Mouse (Mus musculus) central nervous system, embryonic 18 days (tissue): ENCODE results near the gene Six4. TPM values are rescaled to one million over a fixed set of nuclear protein-coding genes. Genes with fewer than 3 reads are reported as not detected.

Experiments used
- polyA plus RNA-seq: library from polyadenylated mRNA; depleted of rRNA; stranded (reverse); fragments of >200 nt; gene quantifications from 2 replicates; pipeline ENCODE4 v1.2.3, GENCODE M21; 2012; rRNA removed

Gene Six4
- polyA plus RNA-seq: 0.19 and 0.43 TPM in 2 replicates

GRCm38 (mm10) chr12:73113196-73113595, at the start of gene Six4:
TSS of gene Six4 (minus strand) at chr12:73113456.

GRCm38 (mm10) chr12:73123093-73124041, 10.1 kb upstream of the Six4 start, which contains the start of gene Mnat1:
TSS of gene Mnat1 (plus strand) at chr12:73123717.

GRCm38 (mm10) chr12:73053668-73054241, 59.5 kb downstream of the Six4 start, which contains the start of gene Six1:
TSS of gene Six1 (minus strand) at chr12:73053887.

Other genes starting within 250 kb of the Six4 start
- 0.52 and 0.54 TPM in 2 replicates for gene Six6, start 173.6 kb downstream of the Six4 start, polyA plus RNA-seq
- 13.5 and 15.6 TPM in 2 replicates for gene 4930447C04Rik, start 172.7 kb downstream of the Six4 start, polyA plus RNA-seq
- 0.39 and 2.1 TPM in 2 replicates for gene Six1, start 59.6 kb downstream of the Six4 start, polyA plus RNA-seq
- gene Mnat1, start 10.3 kb upstream of the Six4 start, polyA plus RNA-seq: 14.4 and 17.4 TPM in 2 replicates
- gene Trmt5, start 173.3 kb upstream of the Six4 start, polyA plus RNA-seq: 12.2 and 13.1 TPM in 2 replicates
- gene Slc38a6, start 173.3 kb upstream of the Six4 start, polyA plus RNA-seq: 28.9 and 30.1 TPM in 2 replicates